Mouse (Mus musculus): Measurements from ENCODE around the gene Tgfbr2. TPM values are rescaled to one million over a fixed set of nuclear protein-coding genes. Genes with fewer than 3 reads are reported as not detected.

Tgfbr2 gene
- total and polyA plus RNA-seq, 3 experiments = 19.6 to 46.3 (median 42.8) TPM

GRCm38 (mm10) chr9:116150725-116151396, 24.3 kb downstream of the Tgfbr2 start:
- no peak overlapping the region for H3K27ac ChIP-seq (ENCODE audit: insufficient read depth, low read depth)
- H3K9ac ChIP-seq (ENCODE audit: insufficient read depth, low read depth) = no peak overlapping the region
- no peak for DNase-seq (ENCODE audit: extremely low read depth)
- peaks cover 95% of the 10 kb centered on the region for H3K79me2 ChIP-seq (replicated peaks; ENCODE audit: control insufficient read depth, extremely low read depth, insufficient read depth, poor library complexity, severe bottlenecking)
- in situ Hi-C loops (cut with MboI; ENCODE audit: low pct_ligation_motif_present, low pct_unique_long_range_greater_than_20kb, low sequenced_read_pairs) (no loop called here), dilution Hi-C loops (cut with MboI; ENCODE audit: extremely low pct_ligation_motif_present, extremely low pct_unique_long_range_greater_than_20kb, low sequenced_read_pairs) (no loop called here)
- no peak for TF ChIP-seq ZMIZ1 (IDR thresholded peaks at IDR 0.05; ENCODE audit: low read depth, low read length)
- TF ChIP-seq MEF2A (IDR thresholded peaks at IDR 0.05; ENCODE audit: borderline replicate concordance, low read depth, low read length) = no peak
- no peak for TF ChIP-seq NRF1 (IDR thresholded peaks at IDR 0.05; ENCODE audit: low read depth, low read length)
- no peak for TF ChIP-seq ETS1 (conservative IDR thresholded peaks at IDR 0.05; ENCODE audit: low read depth, low read length)
- no peak for TF ChIP-seq ELF1 (IDR thresholded peaks at IDR 0.05; ENCODE audit: low read depth, low read length)
- no peak for TF ChIP-seq MAZ (IDR thresholded peaks at IDR 0.05; ENCODE audit: low read depth, low read length)
- no peak for TF ChIP-seq BHLHE40 (IDR thresholded peaks at IDR 0.05; ENCODE audit: low read depth, low read length)
- no peak for TF ChIP-seq RAD21 (IDR thresholded peaks at IDR 0.05; ENCODE audit: low read depth, low read length)
- TF ChIP-seq JUN (IDR thresholded peaks at IDR 0.05; ENCODE audit: insufficient read depth, low read depth, low read length) = no peak
- TF ChIP-seq MAX (IDR thresholded peaks at IDR 0.05; ENCODE audit: low read length) = no peak
- TF ChIP-seq ZC3H11A (IDR thresholded peaks at IDR 0.05; ENCODE audit: low read depth, low read length) = no peak
- no peak for TF ChIP-seq CHD1 (IDR thresholded peaks at IDR 0.05; ENCODE audit: low read depth, low read length)
- no peak for TF ChIP-seq MYC (IDR thresholded peaks at IDR 0.05; ENCODE audit: low read depth, low read length)
- no peak for TF ChIP-seq E2F4 (IDR thresholded peaks at IDR 0.05; ENCODE audit: insufficient replicate concordance, low read depth, low read length)
- no peak for TF ChIP-seq CTCF (conservative IDR thresholded peaks at IDR 0.05 in 1 of 2, IDR thresholded peaks at IDR 0.05 in 1 of 2; ENCODE audit: low read depth in 2 of 2, low read length in 2 of 2)
- TF ChIP-seq MXI1 (IDR thresholded peaks at IDR 0.05; ENCODE audit: low read depth, low read length) = no peak
- H3K27me3 ChIP-seq (replicated peaks) = no peaks in the 10 kb centered on the region
- H3K36me3 ChIP-seq (replicated peaks in 1 of 2; ENCODE audit: control insufficient read depth in 1 of 2, insufficient read depth in 1 of 2, low read length in 1 of 2) = peaks cover 57 to 92% of the 10 kb centered on the region in 2 experiments
- no peak overlapping the region for H3K4me3 ChIP-seq (replicated peaks in 1 of 3; ENCODE audit: low read depth in 2 of 3, low read length in 2 of 3, poor library complexity in 1 of 3)
- H3K4me2 ChIP-seq (ENCODE audit: insufficient read depth, low read depth, poor library complexity, severe bottlenecking) = no peak overlapping the region
- H3K4me1 ChIP-seq (ENCODE audit: control insufficient read depth in 1 of 2, insufficient read depth in 2 of 2) = peaks cover 5 to 66% of the 10 kb centered on the region in 2 experiments; a peak in 3 of 4 replicates
- peaks cover 10% of the 10 kb centered on the region for H3K9me3 ChIP-seq (replicated peaks; ENCODE audit: low read length)

- in situ Hi-C loops (cut with MboI; ENCODE audit: low pct_ligation_motif_present, low pct_unique_long_range_greater_than_20kb, low sequenced_read_pairs) (no loop called here), dilution Hi-C loops (cut with MboI; ENCODE audit: extremely low pct_ligation_motif_present, extremely low pct_unique_long_range_greater_than_20kb, low sequenced_read_pairs) (no loop called here)
- Histone ChIP-seq H3K4me1 (ENCODE audit: control insufficient read depth in 1 of 2, insufficient read depth in 2 of 2) (peaks cover 16 to 76% of the 10 kb centered on the region in 2 experiments), H3K9ac (ENCODE audit: insufficient read depth, low read depth) (no peak overlapping the region), H3K27me3 (replicated peaks) (no peaks in the 10 kb centered on the region), H3K27ac (ENCODE audit: insufficient read depth, low read depth) (no peak overlapping the region), H3K4me3 (replicated peaks in 1 of 3; ENCODE audit: low read depth in 2 of 3, low read length in 2 of 3, poor library complexity in 1 of 3) (no peak overlapping the region), H3K9me3 (replicated peaks; ENCODE audit: low read length) (no peaks in the 10 kb centered on the region), H3K79me2 (replicated peaks; ENCODE audit: control insufficient read depth, extremely low read depth, insufficient read depth, poor library complexity, severe bottlenecking) (peaks cover 94% of the 10 kb centered on the region), H3K4me2 (ENCODE audit: insufficient read depth, low read depth, poor library complexity, severe bottlenecking) (no peak overlapping the region), H3K36me3 (replicated peaks in 1 of 2; ENCODE audit: control insufficient read depth in 1 of 2, insufficient read depth in 1 of 2, low read length in 1 of 2) (peaks cover 41 to 85% of the 10 kb centered on the region in 2 experiments)
- TF ChIP-seq POLR2AphosphoS2 (IDR thresholded peaks at IDR 0.05; ENCODE audit: low read depth, low read length) (no peak), CTCF (conservative IDR thresholded peaks at IDR 0.05 in 1 of 2, IDR thresholded peaks at IDR 0.05 in 1 of 2; ENCODE audit: low read depth in 2 of 2, low read length in 2 of 2) (no peak), CHD2 (IDR thresholded peaks at IDR 0.05; ENCODE audit: low read length) (no peak), PAX5 (IDR thresholded peaks at IDR 0.05; ENCODE audit: low read length) (no peak), EP300 (IDR thresholded peaks at IDR 0.05; ENCODE audit: low read length) (no peak), SIN3A (IDR thresholded peaks at IDR 0.05; ENCODE audit: low read length) (no peak), MAZ (IDR thresholded peaks at IDR 0.05; ENCODE audit: low read depth, low read length) (no peak), NELFE (IDR thresholded peaks at IDR 0.05; ENCODE audit: low read depth, low read length) (no peak), ZNF384 (IDR thresholded peaks at IDR 0.05; ENCODE audit: low read depth, low read length) (no peak), RCOR1 (conservative IDR thresholded peaks at IDR 0.05; ENCODE audit: low read depth, low read length) (no peak), MXI1 (IDR thresholded peaks at IDR 0.05; ENCODE audit: low read depth, low read length) (no peak), TBP (conservative IDR thresholded peaks at IDR 0.05; ENCODE audit: low read depth, low read length) (no peak), IRF4 (IDR thresholded peaks at IDR 0.05; ENCODE audit: low read depth, low read length) (no peak), GABPA (IDR thresholded peaks at IDR 0.05; ENCODE audit: insufficient replicate concordance, low read depth, low read length) (no peak), BHLHE40 (IDR thresholded peaks at IDR 0.05; ENCODE audit: low read depth, low read length) (no peak), E2F4 (IDR thresholded peaks at IDR 0.05; ENCODE audit: insufficient replicate concordance, low read depth, low read length) (no peak), JUND (conservative IDR thresholded peaks at IDR 0.05; ENCODE audit: low read depth, low read length) (no peak), UBTF (IDR thresholded peaks at IDR 0.05; ENCODE audit: low read depth, low read length) (no peak), ETS1 (conservative IDR thresholded peaks at IDR 0.05; ENCODE audit: low read depth, low read length) (no peak), ZMIZ1 (IDR thresholded peaks at IDR 0.05; ENCODE audit: low read depth, low read length) (no peak)
- DNase-seq (ENCODE audit: extremely low read depth) = no peak
These were observed 26.4 kb downstream of the Tgfbr2 start for GRCm38 (mm10) chr9:116148809-116149208.

Measured in CH12.LX (cell line).